Mouse (Mus musculus) C2C12 (cell line): ENCODE measurements at regions not wholly inside any gene's neighbourhood (a gene's known extent, or its start where the extent isn't known, plus 50 kb on each side); places are given as distances from the start of the nearest gene placed in this dataset.

ENCODE experiments used
- H3K27me3 ChIP-seq: one replicate; pipeline ENCODE4 v1.6.1; 2011; ENCODE audit not compliant: control insufficient read depth, insufficient read depth, insufficient read length
- H3K36me3 ChIP-seq: one replicate; pipeline ENCODE4 v1.6.1; 2011; ENCODE audit not compliant: control insufficient read depth, insufficient read depth
- H3K4me3 ChIP-seq: one replicate; pipeline ENCODE4 v1.5.1; 2011; ENCODE audit warnings: mild to moderate bottlenecking, control low read depth; ENCODE audit not compliant: poor library complexity, insufficient read depth, severe bottlenecking
- H3K79me2 ChIP-seq: one replicate; pipeline ENCODE4 v1.6.1; 2011; ENCODE audit not compliant: control insufficient read depth, insufficient read depth
- H3K79me3 ChIP-seq: one replicate; pipeline ENCODE4 v1.6.1; 2011; ENCODE audit warnings: low read depth, control low read depth
- H3ac ChIP-seq: one replicate; pipeline ENCODE3; 2011; ENCODE audit warnings: low read depth; ENCODE audit not compliant: control insufficient read depth, insufficient read length
- CEBPB ChIP-seq: IDR thresholded peaks from one replicate; pipeline ENCODE4 v1.6.1; 2011; ENCODE audit warnings: low read depth, mild to moderate bottlenecking, control low read depth, moderate library complexity
- CTCF ChIP-seq: IDR thresholded peaks from one replicate; pipeline ENCODE4 v1.5.1; 2011; ENCODE audit not compliant: control insufficient read depth, insufficient read depth, insufficient read length
- FOSL1 ChIP-seq: IDR thresholded peaks from one replicate; pipeline ENCODE4 v1.8.0; 2011; ENCODE audit warnings: mild to moderate bottlenecking, low read length; ENCODE audit not compliant: poor library complexity, insufficient read depth, severe bottlenecking
- MAX ChIP-seq: IDR thresholded peaks from one replicate; pipeline ENCODE4 v1.6.1; 2011; ENCODE audit warnings: mild to moderate bottlenecking, control low read depth
- MYOD1 ChIP-seq: IDR thresholded peaks from one replicate; pipeline ENCODE4 v1.6.1; 2011; ENCODE audit warnings: low read depth; ENCODE audit not compliant: control insufficient read depth, insufficient read length
- MYOG ChIP-seq: IDR thresholded peaks from one replicate; pipeline ENCODE4 v1.6.1; 2011; ENCODE audit not compliant: control insufficient read depth, insufficient read length; ENCODE audit errors: extremely low read depth
- USF1 ChIP-seq: IDR thresholded peaks from one replicate; pipeline ENCODE4 v1.6.1; 2011; ENCODE audit warnings: low read depth, mild to moderate bottlenecking, control low read depth, moderate library complexity

- H3K27me3 ChIP-seq = no peaks in the 10 kb centered on the region
- H3K36me3 ChIP-seq = no peaks in the 10 kb centered on the region
- no peaks in the 10 kb centered on the region for H3K79me3 ChIP-seq
- H3K79me2 ChIP-seq = no peaks in the 10 kb centered on the region
- H3K4me3 ChIP-seq = no peak overlapping the region
- no peak for TF ChIP-seq CTCF
- TF ChIP-seq USF1 = no peak
- TF ChIP-seq MYOG = no peak
- no peak for TF ChIP-seq MAX
- TF ChIP-seq FOSL1 = no peak
- TF ChIP-seq MYOD1 = no peak
- TF ChIP-seq CEBPB = no peak
- no peak overlapping the region for H3ac ChIP-seq
Measured at GRCm38 (mm10) chr10:126664408-126665083, 236.6 kb downstream of the Atp23 start.

- Histone ChIP-seq H3K4me3 (no peak overlapping the region), H3K79me2 (no peaks in the 10 kb centered on the region), H3K79me3 (no peaks in the 10 kb centered on the region), H3ac (no peak overlapping the region), H3K27me3 (no peaks in the 10 kb centered on the region), H3K36me3 (no peaks in the 10 kb centered on the region)
- TF ChIP-seq FOSL1 = no peak
- TF ChIP-seq USF1 = no peak
- no peak for TF ChIP-seq CEBPB
- no peak for TF ChIP-seq CTCF
- TF ChIP-seq MYOG = no peak
- TF ChIP-seq MAX = no peak
- no peak for TF ChIP-seq MYOD1
Measured at GRCm38 (mm10) chr10:126663461-126664013, 237.6 kb downstream of the Atp23 start.

- no peaks in the 10 kb centered on the region for H3K79me2 ChIP-seq
- no peaks in the 10 kb centered on the region for H3K36me3 ChIP-seq
- H3K4me3 ChIP-seq = no peak overlapping the region
- no peak overlapping the region for H3ac ChIP-seq
- H3K79me3 ChIP-seq = no peaks in the 10 kb centered on the region
- H3K27me3 ChIP-seq = no peaks in the 10 kb centered on the region
- TF ChIP-seq MYOG (no peak), MAX (no peak), USF1 (no peak), FOSL1 (no peak), CTCF (no peak), CEBPB (no peak), MYOD1 (no peak)
Measured at GRCm38 (mm10) chr10:126662765-126663164, 238.4 kb downstream of the Atp23 start.

- no peaks in the 10 kb centered on the region for H3K36me3 ChIP-seq
- H3K4me3 ChIP-seq = no peak overlapping the region
- H3K79me3 ChIP-seq = no peaks in the 10 kb centered on the region
- no peaks in the 10 kb centered on the region for H3K79me2 ChIP-seq
- no peak for TF ChIP-seq MAX
- no peak for TF ChIP-seq FOSL1
- no peak for TF ChIP-seq MYOD1
- no peak for TF ChIP-seq CEBPB
- no peak for TF ChIP-seq USF1
- no peak for TF ChIP-seq MYOG
- no peak for TF ChIP-seq CTCF
- H3ac ChIP-seq = no peak overlapping the region
- no peaks in the 10 kb centered on the region for H3K27me3 ChIP-seq
Measured at GRCm38 (mm10) chr10:126661095-126661615, 240.0 kb downstream of the Atp23 start.

- H3K79me2 ChIP-seq = no peaks in the 10 kb centered on the region
- no peaks in the 10 kb centered on the region for H3K27me3 ChIP-seq
- no peaks in the 10 kb centered on the region for H3K36me3 ChIP-seq
- H3ac ChIP-seq = no peak overlapping the region
- H3K4me3 ChIP-seq = no peak overlapping the region
- TF ChIP-seq FOSL1 (no peak), CTCF (no peak), MAX (no peak), MYOD1 (no peak), MYOG (no peak), USF1 (no peak), CEBPB (no peak)
- no peaks in the 10 kb centered on the region for H3K79me3 ChIP-seq
Measured at GRCm38 (mm10) chr10:126660024-126660423, 241.1 kb downstream of the Atp23 start.
